Mouse (Mus musculus): ENCODE measurements at regions not wholly inside any gene's neighbourhood (a gene's known extent, or its start where the extent isn't known, plus 50 kb on each side); places are given as distances from the start of the nearest gene placed in this dataset.

DNA sequence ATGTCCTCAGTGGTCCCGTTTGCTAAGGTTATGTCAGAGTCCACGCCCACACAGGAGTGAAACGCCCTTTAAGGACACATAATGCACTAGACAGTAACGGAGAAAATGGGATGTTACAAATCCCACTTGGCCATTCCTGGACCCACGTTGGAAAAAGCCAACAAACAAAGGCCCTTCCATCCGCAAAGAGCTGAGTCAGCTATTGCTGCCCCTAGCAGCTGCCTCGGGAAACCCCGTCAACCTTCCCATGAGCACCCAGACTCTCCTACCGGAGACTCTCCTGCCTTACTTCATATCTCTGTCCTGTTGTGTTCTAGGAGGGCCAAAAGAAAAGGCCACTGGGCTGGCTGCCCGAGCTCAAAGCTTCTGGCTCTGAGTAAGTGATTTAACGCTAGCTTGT lies 58.4 kb downstream of the Rpl14 start:
- TF ChIP-seq GATA1 (IDR thresholded peaks at IDR 0.05; ENCODE audit: borderline replicate concordance, low read length) (no peak), FLI1 (IDR thresholded peaks at IDR 0.05; ENCODE audit: low read length) (no peak)

Data from megakaryocyte, embryonic 14.5 days (primary cell).